Mouse (Mus musculus): ENCODE data around the gene Tln1.
"Not testable (repeated sequence)": the region's sequence is repeated elsewhere in the genome, so short reads cannot be mapped to it uniquely, and the experiment has no call there.

The Tln1 gene

DNA sequence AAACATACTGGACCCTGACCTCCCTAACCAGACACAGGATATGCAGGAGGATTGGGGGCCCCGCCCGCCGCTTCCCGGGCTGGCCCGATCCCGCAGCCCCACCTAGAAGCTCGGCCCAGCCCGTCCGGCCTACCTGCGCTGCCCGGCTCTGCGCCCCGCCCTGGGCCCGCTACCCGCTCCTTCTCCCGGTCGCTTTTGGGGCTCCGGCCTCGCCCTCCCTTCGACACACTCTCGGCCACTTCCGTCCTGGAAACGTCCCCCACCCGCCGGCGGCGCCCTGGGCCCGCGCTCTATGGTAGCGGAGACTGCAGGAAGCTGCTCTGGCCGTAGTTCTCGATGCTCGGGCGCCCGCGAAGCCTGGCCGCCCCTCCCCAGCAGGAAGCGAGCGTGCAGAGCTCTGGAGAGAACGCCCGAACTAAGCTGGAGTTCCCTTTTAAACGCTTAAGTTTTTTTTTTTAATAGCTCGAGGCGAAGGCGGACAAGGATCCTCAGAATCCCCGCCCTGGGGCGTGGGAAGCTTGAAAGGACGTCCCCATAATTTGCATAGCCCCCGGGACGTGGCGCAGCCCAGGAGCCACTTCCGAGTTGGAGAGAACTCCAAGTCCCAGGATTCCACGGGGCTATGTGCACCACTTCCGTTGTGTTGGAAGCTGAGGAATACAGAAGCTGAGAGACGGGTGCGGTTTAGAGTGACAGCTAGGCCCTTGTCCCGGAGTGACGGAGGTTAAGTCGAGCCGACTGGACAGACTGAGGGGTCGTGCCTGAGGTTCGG, at the start of gene Tln1, which contains the start of gene Creb3:
TSS of gene Tln1 (minus strand) at position 695 of the 772 bp plus-strand sequence.
TSS of gene Creb3 (plus strand) at position 336 of the 772 bp plus-strand sequence.
- peak; percentile 91 for DNase-seq

DNA sequence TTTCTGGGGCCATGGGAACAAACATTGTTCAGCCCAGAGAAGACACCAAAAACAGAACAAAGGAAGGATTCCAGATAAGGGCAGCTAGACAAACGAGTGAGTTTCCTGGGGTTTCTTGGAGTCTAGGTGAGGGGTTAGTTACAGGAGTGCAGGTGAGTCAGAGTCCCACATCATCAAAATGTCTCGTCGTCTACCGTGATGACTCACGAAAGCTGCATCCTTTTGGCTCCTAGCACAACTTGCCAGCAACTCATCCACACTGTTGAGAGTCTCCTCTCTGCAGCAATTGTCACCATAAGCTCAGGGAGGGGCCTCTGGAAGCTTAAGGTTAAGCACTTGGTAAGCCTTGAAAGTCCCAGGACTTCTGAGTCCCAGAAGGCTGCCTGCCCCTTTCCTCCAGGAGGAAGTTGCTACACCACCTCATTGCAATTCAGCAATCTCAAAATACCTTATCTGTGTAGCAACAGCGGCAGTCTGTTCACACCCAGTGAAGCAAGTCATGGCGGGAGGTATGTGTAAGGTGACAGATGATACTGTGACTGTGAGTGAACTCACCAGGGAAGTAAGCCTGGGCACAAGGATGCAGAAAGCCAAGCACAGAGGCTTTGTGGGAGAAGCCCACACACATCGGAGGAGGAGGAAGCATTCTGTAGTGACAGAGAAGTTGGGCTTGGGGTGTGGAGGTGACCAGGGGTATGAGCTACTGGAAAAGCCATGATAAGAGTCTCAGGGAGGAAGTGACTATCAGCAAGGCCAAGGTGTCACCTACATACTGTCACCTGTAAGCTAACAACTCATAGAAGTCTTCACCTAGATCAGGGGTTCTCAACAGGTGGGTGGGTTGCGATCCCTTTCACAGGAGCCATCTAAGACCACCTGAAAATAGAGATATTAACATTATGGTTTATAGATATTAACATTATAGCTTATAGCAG, 42.5 kb upstream of the Tln1 start:
- DNase-seq: no peak

DNA sequence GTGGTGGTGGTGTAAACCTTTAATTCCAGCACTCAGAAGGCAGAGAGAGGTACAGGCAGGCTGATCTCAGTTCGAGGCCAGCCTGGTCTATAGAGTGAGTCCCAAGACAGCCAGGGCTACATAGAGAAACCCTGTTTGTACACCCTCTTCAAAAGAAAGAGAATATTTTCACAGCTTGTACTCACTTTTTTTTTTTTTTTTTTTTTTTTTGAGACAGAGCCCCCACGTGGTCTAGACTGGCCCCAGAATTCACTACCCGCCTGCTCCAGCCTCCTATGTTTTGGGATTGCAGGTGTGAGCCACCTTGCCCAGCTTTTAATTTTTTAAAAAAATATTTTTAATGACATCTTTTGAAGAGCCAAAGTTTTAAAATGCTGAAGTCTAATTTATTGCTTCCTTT, 41.6 kb upstream of the Tln1 start:
- no peak for DNase-seq

DNA sequence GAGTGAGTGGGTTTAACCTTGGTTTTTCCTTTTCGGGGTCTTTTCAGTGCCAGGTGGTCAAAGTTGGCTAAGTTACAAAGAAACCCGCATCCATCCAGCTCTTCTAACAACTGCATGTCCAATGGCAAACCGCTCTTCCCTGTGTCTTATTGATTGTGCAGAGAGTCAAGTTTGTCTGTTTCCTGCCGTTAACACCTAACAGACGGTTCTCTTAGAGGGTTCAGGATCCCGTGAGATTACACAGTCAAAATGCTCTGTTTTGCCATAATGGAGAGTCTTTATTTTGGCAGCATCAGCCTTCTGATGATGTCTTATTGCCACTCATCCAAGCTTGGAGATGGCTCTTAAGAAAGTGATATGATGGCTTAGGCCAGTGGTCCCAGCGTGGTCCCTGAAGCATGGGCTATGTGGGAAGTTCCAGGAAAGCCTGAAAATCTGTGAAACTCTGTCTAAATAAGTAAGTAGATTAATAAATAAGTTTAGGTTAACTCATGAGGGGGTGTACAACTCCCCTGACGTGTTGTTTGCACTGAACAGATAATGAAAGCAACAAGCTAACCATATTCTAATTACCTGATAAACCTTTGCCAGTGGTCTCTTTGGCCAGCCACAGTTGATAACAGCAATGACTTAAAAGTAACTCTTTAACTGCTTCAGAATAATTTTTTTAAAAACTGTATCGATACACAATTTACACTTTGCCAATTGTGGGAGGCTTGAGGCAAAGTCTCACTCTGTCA, 37.9 kb upstream of the Tln1 start:
- DNase-seq: no peak

DNA sequence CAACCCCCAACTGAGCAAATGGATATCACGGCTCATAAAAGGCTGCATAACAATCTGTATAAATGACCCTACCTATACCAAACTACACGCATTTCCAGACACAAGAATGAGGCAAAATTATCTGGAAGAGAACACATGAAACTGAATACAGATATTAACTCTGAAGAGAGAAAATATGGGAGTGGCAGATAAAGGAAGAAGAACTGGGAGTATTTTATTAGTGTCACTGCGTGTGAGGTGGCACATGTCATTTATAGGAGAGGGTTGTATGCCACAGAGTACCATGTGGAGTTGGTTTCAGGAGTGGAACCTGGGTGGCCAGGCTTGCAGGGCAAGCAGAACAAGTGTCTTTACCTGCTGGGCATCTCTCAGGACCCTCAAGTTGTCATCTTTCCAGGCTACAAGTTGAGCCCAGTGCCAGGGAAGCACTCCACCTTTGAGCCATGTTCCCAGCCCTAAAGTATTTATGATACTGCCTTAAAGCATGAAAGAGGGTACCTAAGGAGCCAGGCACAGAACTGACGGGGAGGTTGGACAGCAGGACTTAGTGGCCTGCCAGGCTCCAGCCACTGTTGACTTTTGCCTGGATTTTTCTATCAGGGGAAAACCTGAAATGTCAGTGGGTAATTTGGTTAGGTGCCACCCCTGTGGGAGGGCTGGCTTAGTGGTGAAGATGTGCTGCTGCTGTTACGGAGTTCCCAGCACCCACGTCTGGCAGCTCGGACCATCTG, 36.3 kb upstream of the Tln1 start:
- DNase-seq: no peak

DNA sequence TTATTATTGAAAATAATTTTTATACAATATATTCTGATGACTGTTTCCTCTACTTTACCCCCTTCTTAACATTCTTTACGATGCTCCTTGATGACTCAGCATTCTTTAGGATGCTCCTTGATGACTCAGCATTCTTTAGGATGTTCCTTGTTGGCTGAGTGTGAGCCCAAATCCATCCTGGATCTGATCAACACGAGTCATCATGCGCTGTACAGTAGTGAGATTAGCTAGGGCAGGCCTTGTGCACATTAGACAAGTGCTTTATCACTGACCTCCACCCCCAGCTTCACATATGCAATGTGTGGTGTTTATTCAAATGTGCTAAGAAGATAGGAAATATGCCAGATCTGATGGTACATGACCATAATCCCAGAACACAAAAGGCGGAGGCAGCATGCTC, 35.7 kb upstream of the Tln1 start:
- no peak for DNase-seq

DNA sequence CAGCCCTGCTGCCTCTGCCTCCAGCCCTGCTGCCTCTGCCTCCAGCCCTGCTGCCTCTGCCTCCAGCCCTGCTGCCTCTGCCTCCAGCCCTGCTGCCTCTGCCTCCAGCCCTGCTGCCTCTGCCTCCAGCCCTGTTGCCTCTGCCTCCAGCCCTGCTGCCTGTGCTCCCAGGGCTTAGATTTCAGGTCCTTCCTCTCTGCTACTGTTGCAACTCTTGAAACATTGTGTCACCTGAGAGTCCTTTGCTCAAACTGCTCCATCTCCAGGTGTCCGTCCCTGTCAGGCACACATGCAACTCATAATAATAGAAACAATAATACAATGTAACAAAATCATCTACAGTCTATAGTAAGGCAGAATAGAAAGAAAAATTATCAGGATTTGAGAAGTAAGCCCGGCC, 34.1 kb upstream of the Tln1 start:
- not testable (repeated sequence) for DNase-seq

DNA sequence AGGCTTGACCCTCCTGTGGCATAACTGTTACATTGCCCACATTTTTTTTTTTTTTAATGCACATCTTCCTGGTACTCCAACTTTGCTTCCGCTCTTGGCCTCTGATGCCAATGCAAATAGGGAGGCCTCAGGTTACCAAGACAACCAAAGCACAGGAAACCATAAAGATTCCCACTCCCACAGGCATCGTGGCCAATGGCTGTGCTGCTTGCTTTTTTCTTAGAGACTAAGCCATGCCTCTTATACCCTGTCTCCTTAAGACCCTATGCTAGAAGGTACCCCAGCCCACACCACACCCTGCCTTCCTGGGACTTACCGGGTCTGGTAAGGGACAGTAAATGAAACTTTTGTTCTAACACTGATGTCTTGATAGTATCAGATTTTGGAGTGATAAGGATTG, 31.0 kb upstream of the Tln1 start:
- no peak for DNase-seq

DNA sequence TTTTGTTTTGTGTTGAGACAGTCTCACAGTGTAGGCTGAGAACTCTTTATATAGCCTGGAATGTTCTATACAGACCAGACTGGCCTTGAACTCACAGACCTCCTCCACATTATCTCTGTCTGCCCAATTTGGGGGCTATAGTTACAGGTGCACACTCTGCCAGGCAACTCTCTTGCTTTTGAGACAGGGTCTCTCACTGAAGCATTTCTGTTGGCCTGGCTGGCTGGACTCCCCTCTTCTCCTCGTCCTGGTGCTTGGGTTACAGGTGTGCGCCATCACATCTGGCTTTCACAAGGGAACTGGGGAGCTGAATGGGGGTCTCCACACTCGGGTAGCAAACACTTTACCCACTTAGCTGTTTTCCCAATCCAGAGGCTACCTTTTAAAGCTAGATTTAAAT, 29.5 kb upstream of the Tln1 start:
- DNase-seq: no peak

DNA sequence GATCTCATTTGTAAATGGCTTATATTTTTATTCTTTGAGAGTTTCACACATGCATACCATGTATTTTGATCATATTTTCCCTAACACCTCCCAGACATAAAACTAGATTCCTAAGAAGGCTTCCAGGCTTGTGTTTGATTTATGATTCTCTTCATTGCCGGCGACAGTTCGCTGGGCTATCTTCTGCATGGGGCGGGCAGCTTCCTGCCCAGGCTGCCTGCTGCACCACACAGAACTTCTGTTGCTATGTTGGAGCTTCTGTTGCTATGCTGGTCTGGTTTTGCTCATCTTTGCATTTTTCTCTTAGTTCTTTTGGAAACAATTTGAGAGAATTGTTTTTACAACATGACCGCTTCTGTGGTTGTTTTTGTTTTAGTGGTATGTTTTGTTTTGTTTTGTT, 29.1 kb upstream of the Tln1 start:
- DNase-seq: no peak

DNA sequence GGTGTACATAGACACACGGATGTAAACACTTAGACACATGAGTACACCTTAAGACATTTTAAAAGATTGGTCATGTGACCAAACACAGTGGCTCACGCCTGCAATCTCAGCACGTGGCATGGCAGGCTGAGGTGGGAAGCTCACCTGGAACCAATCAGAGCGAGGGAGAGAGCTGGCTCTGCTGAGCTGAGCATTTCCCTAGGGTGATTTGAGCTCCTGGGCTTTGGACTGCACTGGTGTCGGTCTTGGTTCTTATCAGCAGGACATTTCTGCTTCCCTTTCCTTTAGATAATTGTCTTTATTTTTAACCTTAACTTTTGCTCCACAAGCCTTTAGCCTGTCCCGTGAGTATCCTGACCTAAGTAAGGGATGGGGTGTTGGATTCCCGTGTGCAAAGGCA, 25.2 kb upstream of the Tln1 start:
- no peak for DNase-seq

DNA sequence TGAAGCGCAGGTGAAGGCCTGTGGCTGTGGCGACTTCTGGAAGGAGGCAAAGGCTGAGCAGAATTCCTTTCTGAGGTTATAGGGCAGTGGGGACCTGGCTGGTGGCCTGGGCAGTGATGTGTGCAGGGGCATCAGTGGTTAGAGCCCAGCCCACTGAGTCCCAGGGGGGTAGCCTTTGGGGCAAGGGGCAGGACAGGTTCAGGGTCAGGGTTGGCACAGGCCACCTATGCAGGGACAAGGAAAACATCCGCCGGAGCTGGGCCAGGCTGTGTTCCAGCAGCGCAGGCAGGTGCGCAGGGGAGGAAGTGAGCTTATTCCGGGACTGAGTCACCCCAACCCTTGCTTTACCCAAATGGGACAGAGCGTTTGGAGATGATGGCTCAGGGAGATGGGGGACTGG, 23.9 kb upstream of the Tln1 start:
- DNase-seq: no peak

DNA sequence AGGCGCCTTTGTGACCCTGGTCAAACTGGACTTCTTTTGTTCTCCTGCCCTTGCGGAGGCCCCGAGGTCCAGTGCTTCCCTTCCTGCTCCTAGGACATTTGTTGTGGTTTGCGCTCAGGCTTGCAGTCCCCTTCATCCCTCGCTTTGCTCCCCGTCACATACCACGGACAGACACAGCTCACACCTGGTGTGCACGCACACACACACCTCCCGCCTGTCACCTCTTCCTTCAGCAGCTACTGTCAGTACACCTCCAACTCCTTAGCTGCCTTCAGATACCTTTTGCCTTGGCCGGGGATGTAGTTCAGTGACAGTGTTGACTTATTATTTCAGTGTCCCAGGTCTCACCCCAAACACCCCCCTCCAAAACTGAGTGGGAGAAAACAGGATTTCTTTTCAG, 23.2 kb upstream of the Tln1 start:
- no peak for DNase-seq

DNA sequence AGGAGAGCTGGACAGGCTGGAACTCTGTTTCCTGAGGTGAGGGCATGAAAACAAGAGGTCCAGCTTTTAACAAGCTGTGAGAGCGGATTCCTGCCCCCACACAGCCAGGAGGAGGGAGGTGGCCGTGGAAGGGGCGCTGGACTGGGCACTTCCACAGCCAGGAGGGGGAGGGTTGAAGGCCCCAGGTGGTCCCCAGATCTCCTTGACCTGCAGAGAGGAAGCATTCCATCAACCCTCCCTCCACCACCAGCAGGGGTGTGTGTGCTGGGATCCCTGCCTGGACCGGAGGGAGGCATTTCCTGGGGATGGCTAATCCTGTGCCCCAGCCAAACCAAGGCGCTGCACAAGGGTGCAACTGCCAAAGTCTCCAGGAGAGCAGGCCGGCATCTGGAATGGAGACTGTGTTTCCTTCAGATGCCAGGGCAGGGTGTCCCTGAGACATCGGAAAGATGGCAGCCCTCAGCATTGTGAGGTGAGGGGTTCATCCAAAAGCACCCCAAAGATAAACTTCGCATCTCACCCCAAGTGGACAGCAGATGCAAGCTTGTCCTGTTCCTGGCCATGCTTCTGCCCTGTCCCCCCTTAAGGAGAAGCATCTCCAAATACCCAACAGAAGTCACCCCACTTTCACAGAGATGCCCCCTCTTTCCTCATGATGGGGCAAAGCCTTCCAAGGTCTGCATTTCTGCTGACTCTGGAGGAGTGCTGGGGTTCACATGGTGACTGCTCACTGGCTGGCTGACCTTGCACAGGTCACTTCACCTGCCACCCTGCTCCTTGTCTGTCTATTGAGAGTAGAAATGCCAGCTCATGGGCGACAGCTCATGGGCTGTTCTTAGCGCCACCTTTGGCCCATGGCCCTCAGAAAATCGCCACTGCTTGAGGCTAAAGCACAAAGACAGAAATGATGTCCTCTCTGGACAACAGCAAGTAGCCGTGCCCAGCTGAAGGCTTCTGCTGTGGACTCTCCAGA, 22.2 kb upstream of the Tln1 start, which contains the start of gene Msmp:
TSS of gene Msmp (minus strand) at position 51 of the 973 bp plus-strand sequence.
- DNase-seq: no peak

DNA sequence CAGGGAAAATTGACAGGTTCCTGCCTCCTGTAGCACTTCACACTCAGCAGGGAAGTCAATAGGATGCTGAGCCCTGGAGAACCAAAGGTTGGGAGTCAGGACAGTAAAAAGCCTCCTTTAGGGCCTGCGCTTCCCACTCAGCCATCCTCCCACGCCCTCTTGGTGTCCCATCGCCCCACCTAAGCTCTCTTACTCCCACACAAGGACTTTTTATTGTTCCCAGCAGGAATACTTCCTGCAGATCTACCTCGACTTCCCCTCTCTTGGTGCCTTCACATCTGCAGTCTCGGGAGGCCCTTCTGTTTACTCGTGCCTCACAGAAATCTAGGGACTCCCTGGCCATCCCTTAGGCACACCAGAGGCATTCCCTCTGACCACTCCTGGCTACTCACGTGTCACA, 20.9 kb upstream of the Tln1 start:
- DNase-seq: no peak

DNA sequence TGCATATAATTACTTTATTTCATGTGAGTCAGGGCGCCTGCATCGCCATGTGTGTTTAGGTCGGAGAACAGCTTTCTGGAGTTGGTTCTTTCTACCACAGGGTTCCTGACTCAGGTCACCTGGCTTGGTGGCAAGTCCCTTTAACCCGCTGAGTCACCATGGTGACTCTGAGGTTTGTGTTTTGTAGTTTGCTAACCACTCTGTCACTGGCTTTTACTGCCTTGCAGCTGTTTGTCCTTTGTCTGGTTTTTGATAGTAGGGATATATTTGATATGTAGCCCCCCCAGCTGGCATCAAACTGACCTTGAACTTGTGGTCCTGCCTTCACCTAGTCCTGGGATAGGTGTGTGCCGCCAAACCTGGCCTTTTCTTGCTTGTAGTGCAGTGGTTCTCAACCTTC, 19.8 kb upstream of the Tln1 start:
- DNase-seq: no peak

DNA sequence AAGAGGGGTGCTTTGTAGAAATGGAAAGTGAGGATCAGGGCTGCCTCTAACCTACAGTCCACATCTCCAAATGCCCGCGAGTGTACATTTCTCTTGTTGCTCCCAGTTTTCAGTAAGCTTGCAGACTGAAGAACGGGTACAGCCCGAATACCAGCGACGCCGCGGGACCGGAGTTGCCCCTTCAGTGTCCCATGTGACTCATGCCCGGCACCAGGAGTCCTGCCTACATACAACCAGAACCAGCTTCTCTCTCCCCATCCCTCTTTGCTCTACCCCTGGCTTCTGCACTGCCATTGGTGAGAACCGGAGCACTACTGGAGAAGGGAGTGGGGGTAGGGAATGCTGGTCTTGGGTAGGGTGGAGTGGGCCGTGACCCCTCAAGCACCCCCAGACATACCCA, 18.9 kb upstream of the Tln1 start:
- DNase-seq: no peak

DNA sequence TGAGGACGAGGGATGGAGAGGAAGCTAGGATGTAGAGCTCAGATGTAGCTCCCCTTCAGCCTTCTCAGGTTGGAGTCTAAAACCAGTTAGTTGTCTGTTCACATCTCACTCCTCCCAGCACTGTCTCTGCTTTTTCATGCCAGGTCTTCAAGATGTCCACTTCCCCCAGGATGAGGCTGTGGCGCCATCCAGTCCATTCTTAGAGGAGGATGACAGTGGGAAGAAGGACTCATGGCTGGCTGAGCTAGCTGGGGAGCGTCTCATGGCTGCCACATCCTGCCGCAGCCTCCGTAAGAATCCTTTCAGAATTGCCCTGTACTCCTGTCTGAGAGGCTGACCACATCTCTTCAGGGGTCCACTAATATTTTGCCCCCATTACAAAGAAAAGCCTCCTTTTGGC, 18.2 kb upstream of the Tln1 start:
- no peak for DNase-seq

DNA sequence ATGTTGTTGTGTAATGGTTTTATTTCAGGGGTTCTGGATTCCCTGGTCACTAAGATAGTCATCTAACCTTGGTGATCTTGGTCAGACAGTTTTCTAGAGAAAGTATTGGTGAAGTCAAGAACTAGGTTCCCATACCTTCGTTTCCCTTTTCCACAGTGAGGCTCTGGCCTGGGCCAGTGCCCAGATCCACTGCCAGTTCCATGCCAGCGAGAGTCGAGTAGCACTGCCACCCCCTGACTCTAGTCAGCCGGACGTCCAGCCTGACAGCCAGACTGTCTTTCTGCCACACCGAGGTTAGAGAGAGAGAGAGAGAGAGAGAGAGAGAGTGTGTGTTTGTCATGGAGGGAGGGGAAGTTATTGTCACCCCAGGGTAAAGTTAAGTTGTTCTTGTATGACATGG, 17.2 kb upstream of the Tln1 start:
- DNase-seq: no peak

DNA sequence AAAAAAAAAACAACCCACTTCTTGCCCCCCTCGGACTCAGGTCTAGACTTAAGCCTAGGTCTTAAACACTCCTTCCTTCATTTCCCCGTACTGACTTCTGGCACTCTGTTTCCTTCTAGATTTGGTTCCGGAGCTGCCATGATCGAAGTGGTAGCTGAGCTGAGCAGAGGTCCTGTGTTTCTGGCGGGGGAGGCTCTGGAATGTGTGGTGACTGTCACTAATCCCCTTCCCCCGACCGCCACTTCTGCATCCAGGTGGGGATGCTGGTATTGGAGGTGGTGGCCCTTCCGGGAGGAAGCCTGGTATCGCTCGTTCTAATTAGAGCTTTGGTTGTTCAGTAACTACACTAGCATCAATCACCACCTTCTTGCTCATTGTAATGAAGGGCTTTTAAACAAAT, 16.8 kb upstream of the Tln1 start:
- no peak for DNase-seq
